Mouse (Mus musculus): ENCODE measurements around the gene Nup205. TPM values are rescaled to one million over a fixed set of nuclear protein-coding genes. Genes with fewer than 3 reads are reported as not detected.
A peak's percentile ranks its signal among the peaks of the same experiment; 100 is the strongest.

The Nup205 gene
- 42.3 and 46.7 TPM in 2 replicates for polyA plus RNA-seq (2014; fragmentation: Nextera tagmentation; extraction: Ambion mirVana)

DNA sequence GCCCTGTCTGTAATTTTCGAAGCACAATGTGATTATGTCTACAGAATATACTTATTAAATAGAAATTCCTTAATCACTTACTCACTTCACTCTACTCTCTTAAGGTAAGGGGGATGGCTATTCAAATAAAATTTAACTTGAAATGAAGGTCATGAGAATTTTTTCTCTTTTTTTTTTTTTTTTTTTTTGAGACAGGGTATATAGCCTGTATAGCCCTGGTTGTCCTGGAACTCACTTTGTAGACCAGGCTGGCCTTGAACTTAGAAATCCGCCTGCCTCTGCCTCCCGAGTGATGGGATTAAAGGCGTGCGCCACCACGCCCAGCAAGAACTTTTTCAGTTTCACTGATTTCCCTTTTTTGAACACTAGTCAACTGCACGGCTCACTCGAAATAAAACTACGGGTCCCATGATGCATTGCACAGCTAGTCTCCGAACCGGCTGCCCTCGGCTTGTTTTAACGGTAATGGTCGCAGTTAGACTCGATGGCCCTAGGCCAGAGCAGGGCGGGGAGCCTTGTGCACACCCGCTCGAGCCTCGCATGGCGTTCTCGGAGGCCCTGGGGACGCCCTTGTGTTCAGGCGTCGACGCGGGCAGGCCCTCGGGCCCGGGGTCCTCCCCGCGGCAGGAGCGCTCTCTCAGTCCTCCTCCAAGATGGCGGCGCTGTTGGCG, at the start of gene Nup205:
Gene Nup205 (plus strand): TSS at position 443 of the 671 bp plus-strand sequence.
- Histone ChIP-seq H3K9me3 (ENCODE audit: control insufficient read depth, low read depth, low read length) (no peaks in the 10 kb centered on the region), H3K36me3 (ENCODE audit: control insufficient read depth, insufficient read depth, low read length) (no peaks in the 10 kb centered on the region), H3K27me3 (ENCODE audit: control insufficient read depth, insufficient read depth, low read length) (no peaks in the 10 kb centered on the region), H3K9ac (replicated peaks; ENCODE audit: low read depth, low read length) (peak within 1 kb of the TSS; percentile 94), H3K27ac (ENCODE audit: low read length) (peak within 1 kb of the TSS; percentile 85), H3K4me3 (ENCODE audit: low read depth, low read length) (peak within 1 kb of the TSS; percentile 89), H3K4me2 (replicated peaks; ENCODE audit: low read depth, low read length) (peak within 1 kb of the TSS; percentile 84), H3K4me1 (ENCODE audit: control insufficient read depth, insufficient read depth, low read length) (0 out of 2 replicates have a peak, but pooled peaks cover 4% of the 10 kb centered on the region)
- ATAC-seq (ENCODE audit: insufficient number of reproducible peaks, insufficient read depth, low FRiP score, low read depth), result peak; percentile 90
- 3% methylated on average over 34 of the region's 34 CpGs for WGBS

DNA sequence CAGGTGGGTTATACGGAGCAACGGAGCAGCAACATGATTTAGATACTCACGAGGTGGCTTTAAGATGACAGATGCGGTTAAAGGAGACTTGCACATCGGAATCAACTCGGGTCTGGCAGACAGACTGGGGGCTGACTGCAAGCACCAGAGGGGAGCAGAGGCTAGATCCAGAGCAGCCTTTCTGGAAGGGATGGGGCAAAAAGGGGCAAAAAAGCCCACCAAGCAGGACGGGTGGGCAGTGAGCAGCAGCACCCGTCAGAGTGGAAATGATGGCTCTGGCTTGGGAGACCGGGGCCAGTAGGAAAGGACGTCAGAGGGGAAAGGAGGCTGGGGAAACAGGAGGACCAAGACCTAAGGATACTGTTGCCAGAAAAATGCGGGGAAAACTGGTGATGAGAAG, 44.4 kb upstream of the Nup205 start:
- Histone ChIP-seq H3K27ac (ENCODE audit: low read length) (peak overlapping the region; percentile 92; the same call in 1 of the 2 replicates), H3K9me3 (ENCODE audit: control insufficient read depth, low read depth, low read length) (no peaks in the 10 kb centered on the region), H3K36me3 (ENCODE audit: control insufficient read depth, insufficient read depth, low read length) (no peaks in the 10 kb centered on the region), H3K4me3 (ENCODE audit: low read depth, low read length) (peak overlapping the region; percentile 83), H3K4me2 (replicated peaks; ENCODE audit: low read depth, low read length) (peak overlapping the region; percentile 80), H3K9ac (replicated peaks; ENCODE audit: low read depth, low read length) (peak overlapping the region; percentile 78), H3K4me1 (ENCODE audit: control insufficient read depth, insufficient read depth, low read length) (peaks cover 15% of the 10 kb centered on the region; the same call in 1 of the 2 replicates), H3K27me3 (ENCODE audit: control insufficient read depth, insufficient read depth, low read length) (no peaks in the 10 kb centered on the region)
- under 1% methylated on average over 11 of the region's 11 CpGs for WGBS
- ATAC-seq (ENCODE audit: insufficient number of reproducible peaks, insufficient read depth, low FRiP score, low read depth), result no peak

DNA sequence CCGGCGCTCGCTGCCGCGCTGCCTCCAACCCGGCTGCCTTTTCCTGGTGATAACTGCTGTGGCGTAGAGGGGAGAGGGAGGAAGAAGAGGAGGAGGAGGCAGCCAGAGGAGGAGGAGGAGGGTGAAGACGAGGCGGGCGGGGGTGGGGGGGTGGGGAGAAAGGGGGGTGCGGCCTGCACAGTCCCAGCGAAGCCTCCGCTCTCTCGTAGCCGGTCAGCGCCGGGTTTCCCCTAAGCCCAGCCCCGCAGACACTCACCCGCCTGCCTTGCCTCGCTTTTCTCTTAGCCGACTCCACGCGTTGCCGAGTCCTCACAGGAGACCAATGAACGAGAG, 44.0 kb upstream of the Nup205 start:
- no peaks in the 10 kb centered on the region for H3K36me3 ChIP-seq (ENCODE audit: control insufficient read depth, insufficient read depth, low read length)
- peak overlapping the region; percentile 92 for H3K27ac ChIP-seq (ENCODE audit: low read length)
- peak overlapping the region; percentile 78 for H3K9ac ChIP-seq (replicated peaks; ENCODE audit: low read depth, low read length)
- peak overlapping the region; percentile 83 for H3K4me3 ChIP-seq (ENCODE audit: low read depth, low read length)
- H3K9me3 ChIP-seq (ENCODE audit: control insufficient read depth, low read depth, low read length), result no peaks in the 10 kb centered on the region
- H3K27me3 ChIP-seq (ENCODE audit: control insufficient read depth, insufficient read depth, low read length), result no peaks in the 10 kb centered on the region
- WGBS, result 0% methylated on average over 23 of the region's 25 CpGs
- peak; percentile 89 for ATAC-seq (ENCODE audit: insufficient number of reproducible peaks, insufficient read depth, low FRiP score, low read depth)
- H3K4me2 ChIP-seq (replicated peaks; ENCODE audit: low read depth, low read length), result peak overlapping the region; percentile 80
- peaks cover 15% of the 10 kb centered on the region; the same call in 1 of the 2 replicates for H3K4me1 ChIP-seq (ENCODE audit: control insufficient read depth, insufficient read depth, low read length)

DNA sequence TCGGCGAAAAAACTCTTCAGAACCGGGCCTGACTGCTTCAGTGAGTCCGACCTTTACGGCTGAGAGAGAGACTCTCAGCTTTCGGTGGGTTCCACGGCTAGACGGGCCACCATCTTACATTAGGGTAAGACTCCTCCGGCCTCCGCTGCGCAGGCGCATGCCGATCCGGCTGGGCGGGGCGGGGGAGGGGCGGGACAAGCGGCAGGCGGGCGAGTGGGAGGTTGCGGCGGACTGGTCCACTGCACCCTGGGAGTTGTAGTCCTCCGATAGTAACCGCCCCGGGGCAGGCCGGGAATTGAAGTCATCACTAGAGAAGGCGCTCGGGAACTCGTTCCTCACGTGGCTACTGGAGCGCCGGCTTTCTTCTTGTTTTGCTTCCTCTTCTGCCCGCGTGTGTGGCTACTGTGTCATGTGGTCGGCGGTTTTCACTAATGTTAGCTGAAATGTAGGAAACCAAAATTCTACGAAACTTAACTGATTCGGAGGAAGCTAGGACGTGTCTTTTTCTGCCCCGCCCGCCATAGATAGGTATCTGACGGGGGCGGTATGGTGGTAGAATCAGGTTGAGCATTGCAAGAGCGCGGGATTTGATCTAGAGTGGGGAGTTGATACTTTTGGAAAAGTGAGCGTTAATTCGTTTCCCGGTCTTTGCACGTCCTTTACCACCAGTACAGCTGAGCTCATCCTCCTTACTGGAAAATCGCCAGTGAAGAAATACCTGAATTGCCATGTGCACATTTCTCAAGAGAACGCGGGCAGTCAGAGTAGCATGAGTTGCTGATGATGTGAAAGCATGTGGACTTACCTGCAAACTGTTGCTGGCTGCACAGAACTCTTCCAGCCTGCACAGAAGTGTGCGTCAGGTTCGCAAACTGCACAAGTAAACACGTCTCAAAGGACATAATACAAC, 43.4 kb upstream of the Nup205 start, which contains the start of gene Cnot4:
Gene Cnot4 (minus strand): TSS at position 146 of the 910 bp plus-strand sequence.
- Histone ChIP-seq H3K27ac (ENCODE audit: low read length) (peak within 1 kb of the TSS; percentile 92), H3K27me3 (ENCODE audit: control insufficient read depth, insufficient read depth, low read length) (no peaks in the 10 kb centered on the region)
- under 1% methylated on average over 55 of the region's 55 CpGs for WGBS

DNA sequence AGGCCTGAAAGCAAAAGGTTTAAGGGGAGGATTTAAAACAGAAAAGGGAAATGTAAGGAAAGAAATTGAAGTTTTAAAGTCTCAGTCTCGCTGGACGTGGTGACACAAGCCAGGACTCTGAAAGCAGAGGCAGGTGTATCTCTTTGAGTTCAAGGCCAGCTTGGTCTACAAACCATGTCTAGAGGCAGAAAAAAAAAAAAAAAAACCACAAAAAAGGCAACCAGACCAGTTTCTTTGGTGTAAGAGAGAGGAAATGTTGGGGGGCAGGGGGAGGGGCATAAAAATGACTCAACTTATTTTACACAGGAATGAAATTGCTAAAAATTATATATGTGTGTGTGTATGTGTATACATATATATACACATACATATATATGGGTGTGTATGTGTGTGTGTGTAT, 42.4 kb upstream of the Nup205 start:
- no peak overlapping the region for H3K27ac ChIP-seq (ENCODE audit: low read length)
- H3K36me3 ChIP-seq (ENCODE audit: control insufficient read depth, insufficient read depth, low read length), result no peaks in the 10 kb centered on the region
- 49% methylated on average over 2 of the region's 2 CpGs for WGBS
- H3K9me3 ChIP-seq (ENCODE audit: control insufficient read depth, low read depth, low read length), result no peaks in the 10 kb centered on the region
- ATAC-seq (ENCODE audit: insufficient number of reproducible peaks, insufficient read depth, low FRiP score, low read depth), result no peak
- H3K4me1 ChIP-seq (ENCODE audit: control insufficient read depth, insufficient read depth, low read length), result peaks cover 15% of the 10 kb centered on the region; the same call in 1 of the 2 replicates
- H3K27me3 ChIP-seq (ENCODE audit: control insufficient read depth, insufficient read depth, low read length), result no peaks in the 10 kb centered on the region
- peak overlapping the region; percentile 92 for H3K4me2 ChIP-seq (replicated peaks; ENCODE audit: low read depth, low read length)
- no peak overlapping the region for H3K9ac ChIP-seq (replicated peaks; ENCODE audit: low read depth, low read length)
- H3K4me3 ChIP-seq (ENCODE audit: low read depth, low read length), result peak overlapping the region; percentile 83; the same call in 1 of the 2 replicates

More for the DNA sequence above, 43.4 kb upstream of the Nup205 start, which contains the start of gene Cnot4:
- H3K4me3 ChIP-seq (ENCODE audit: low read depth, low read length), result peak within 1 kb of the TSS; percentile 83
- peak; percentile 99 for ATAC-seq (ENCODE audit: insufficient number of reproducible peaks, insufficient read depth, low FRiP score, low read depth)
- no peaks in the 10 kb centered on the region for H3K9me3 ChIP-seq (ENCODE audit: control insufficient read depth, low read depth, low read length)
- H3K9ac ChIP-seq (replicated peaks; ENCODE audit: low read depth, low read length), result peak within 1 kb of the TSS; percentile 78
- H3K4me1 ChIP-seq (ENCODE audit: control insufficient read depth, insufficient read depth, low read length), result peaks cover 15% of the 10 kb centered on the region; the same call in 1 of the 2 replicates
- no peaks in the 10 kb centered on the region for H3K36me3 ChIP-seq (ENCODE audit: control insufficient read depth, insufficient read depth, low read length)
- H3K4me2 ChIP-seq (replicated peaks; ENCODE audit: low read depth, low read length), result peak within 1 kb of the TSS; percentile 92

DNA sequence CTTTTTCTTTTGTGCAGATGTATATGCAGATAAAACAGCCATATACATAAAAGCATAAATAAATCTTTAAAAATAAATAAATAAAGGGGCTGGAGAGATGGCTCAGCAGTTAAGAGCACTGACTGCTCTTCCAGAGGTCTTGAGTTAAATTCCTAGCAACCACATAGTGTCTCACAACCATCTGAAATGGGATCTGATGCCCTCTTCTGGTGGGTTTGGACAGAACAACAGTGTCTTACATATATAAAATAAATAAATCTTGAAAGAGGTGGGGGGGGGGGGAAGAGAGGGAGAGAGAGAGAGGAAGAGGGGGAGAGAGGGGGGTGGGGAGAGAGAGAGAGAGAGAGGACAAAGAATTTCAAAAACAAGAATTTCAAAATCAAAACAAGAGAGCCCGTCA, 36.9 kb upstream of the Nup205 start:
- Histone ChIP-seq H3K27me3 (ENCODE audit: control insufficient read depth, insufficient read depth, low read length) (no peaks in the 10 kb centered on the region), H3K4me2 (replicated peaks; ENCODE audit: low read depth, low read length) (no peak overlapping the region), H3K36me3 (ENCODE audit: control insufficient read depth, insufficient read depth, low read length) (no peaks in the 10 kb centered on the region), H3K9me3 (ENCODE audit: control insufficient read depth, low read depth, low read length) (no peaks in the 10 kb centered on the region), H3K9ac (replicated peaks; ENCODE audit: low read depth, low read length) (no peak overlapping the region), H3K4me1 (ENCODE audit: control insufficient read depth, insufficient read depth, low read length) (no peaks in the 10 kb centered on the region), H3K27ac (ENCODE audit: low read length) (no peak overlapping the region), H3K4me3 (ENCODE audit: low read depth, low read length) (no peak overlapping the region)
- ATAC-seq (ENCODE audit: insufficient number of reproducible peaks, insufficient read depth, low FRiP score, low read depth), result no peak
- 80% methylated on average over 1 of the region's 1 CpGs for WGBS

DNA sequence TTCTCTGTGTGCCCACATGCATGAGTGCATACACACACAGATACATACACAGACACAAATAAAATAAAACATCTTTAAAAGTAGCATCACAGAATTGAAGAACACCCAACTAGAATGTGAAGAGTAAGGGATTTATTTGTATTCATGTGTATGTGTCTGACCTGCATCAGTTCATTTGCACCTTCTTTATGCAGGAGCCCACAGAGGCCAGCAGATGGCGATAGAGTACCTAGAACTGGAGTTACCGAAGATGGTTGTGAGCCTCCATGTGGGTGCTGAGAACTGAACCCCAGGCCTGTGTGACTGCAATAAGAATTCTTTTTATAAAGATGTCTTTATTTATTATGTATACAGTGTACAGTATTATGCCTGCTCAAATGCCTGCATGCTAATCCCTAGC, 31.7 kb upstream of the Nup205 start:
- H3K27ac ChIP-seq (ENCODE audit: low read length), result no peak overlapping the region
- no peak for ATAC-seq (ENCODE audit: insufficient number of reproducible peaks, insufficient read depth, low FRiP score, low read depth)
- H3K36me3 ChIP-seq (ENCODE audit: control insufficient read depth, insufficient read depth, low read length), result no peaks in the 10 kb centered on the region
- no peak overlapping the region for H3K4me2 ChIP-seq (replicated peaks; ENCODE audit: low read depth, low read length)
- 0 out of 2 replicates have a peak, but pooled peaks cover 4% of the 10 kb centered on the region for H3K9me3 ChIP-seq (ENCODE audit: control insufficient read depth, low read depth, low read length)
- H3K4me1 ChIP-seq (ENCODE audit: control insufficient read depth, insufficient read depth, low read length), result no peaks in the 10 kb centered on the region
- no peak overlapping the region for H3K4me3 ChIP-seq (ENCODE audit: low read depth, low read length)
- no peak overlapping the region for H3K9ac ChIP-seq (replicated peaks; ENCODE audit: low read depth, low read length)
- no peaks in the 10 kb centered on the region for H3K27me3 ChIP-seq (ENCODE audit: control insufficient read depth, insufficient read depth, low read length)
- 69% methylated on average over 2 of the region's 2 CpGs for WGBS

DNA sequence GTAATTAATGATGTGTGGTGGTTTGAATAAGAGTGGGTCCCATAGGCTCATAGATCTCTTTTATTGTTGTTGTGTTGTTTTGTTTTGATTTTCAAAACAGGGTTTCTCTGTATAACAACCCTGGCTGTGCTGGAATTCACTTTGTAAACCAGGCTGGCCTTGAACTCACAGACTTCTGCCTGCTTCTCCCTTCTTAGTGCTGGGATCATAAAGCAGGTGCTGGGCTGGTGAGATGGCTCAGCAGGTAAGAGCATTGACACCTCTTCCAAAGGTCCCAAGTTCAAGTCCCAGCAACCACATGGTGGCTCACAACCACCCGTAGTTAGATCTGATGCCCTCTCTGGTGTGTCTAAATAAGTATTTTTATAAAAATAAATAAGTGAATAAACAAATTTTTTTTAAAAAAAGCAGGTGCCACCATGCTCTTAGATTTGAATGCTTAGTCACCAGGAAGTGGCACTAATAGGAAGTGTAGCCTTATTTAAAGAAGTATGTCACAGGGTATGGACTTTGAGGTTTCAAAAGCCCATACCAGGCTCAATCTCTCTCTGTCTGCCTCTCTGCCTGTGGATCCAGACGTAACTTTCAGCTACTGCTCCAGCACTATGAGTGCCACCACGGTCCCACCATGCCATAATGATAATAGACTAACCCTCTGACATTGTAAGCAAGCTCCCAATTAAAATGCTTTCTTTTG, 29.3 kb upstream of the Nup205 start:
- WGBS, result 88% methylated on average over 3 of the region's 3 CpGs
- no peaks in the 10 kb centered on the region for H3K4me1 ChIP-seq (ENCODE audit: control insufficient read depth, insufficient read depth, low read length)
- no peak for ATAC-seq (ENCODE audit: insufficient number of reproducible peaks, insufficient read depth, low FRiP score, low read depth)
- H3K27me3 ChIP-seq (ENCODE audit: control insufficient read depth, insufficient read depth, low read length), result no peaks in the 10 kb centered on the region
- H3K36me3 ChIP-seq (ENCODE audit: control insufficient read depth, insufficient read depth, low read length), result no peaks in the 10 kb centered on the region
- H3K27ac ChIP-seq (ENCODE audit: low read length), result no peak overlapping the region
- H3K4me3 ChIP-seq (ENCODE audit: low read depth, low read length), result no peak overlapping the region
- no peak overlapping the region for H3K4me2 ChIP-seq (replicated peaks; ENCODE audit: low read depth, low read length)
- H3K9ac ChIP-seq (replicated peaks; ENCODE audit: low read depth, low read length), result no peak overlapping the region
- 0 out of 2 replicates have a peak, but pooled peaks cover 4% of the 10 kb centered on the region for H3K9me3 ChIP-seq (ENCODE audit: control insufficient read depth, low read depth, low read length)
